7 mouse cellular contexts compared by ENCODE assay signal in genomic region chr13:81657008-81657350, GRCm38 (mm10). TPM values are rescaled to one million over a fixed set of nuclear protein-coding genes. Genes with fewer than 3 reads are reported as not detected.
DNase-seq lines count a peak whose midpoint lies in the region; ATAC-seq and TF ChIP-seq lines count a peak whose summit lies in the region.

No protein-coding gene starts in this region.

- H3K36me3 ChIP-seq in lung, postnatal 0 days (ENCODE audit: insufficient read depth, low read length) = no peaks in the 10 kb centered on the region
- H3K36me3 ChIP-seq in erythroblast, embryonic 14.5 days (ENCODE audit: control insufficient read depth) = peaks cover 26% of the 10 kb centered on the region
- H3K36me3 ChIP-seq in limb, embryonic 12.5 days = peaks cover 8% of the 10 kb centered on the region; the same call in 1 of the 2 replicates
- no peaks in the 10 kb centered on the region for H3K36me3 ChIP-seq in stomach, embryonic 14.5 days (ENCODE audit: control insufficient read depth, insufficient read depth, low read length)

- H3K27me3 ChIP-seq in lung, postnatal 0 days (replicated peaks; ENCODE audit: insufficient read depth, low read length) = no peaks in the 10 kb centered on the region
- H3K27me3 ChIP-seq in erythroblast, embryonic 14.5 days (ENCODE audit: control insufficient read depth) = no peaks in the 10 kb centered on the region
- no peaks in the 10 kb centered on the region for H3K27me3 ChIP-seq in limb, embryonic 12.5 days
- H3K27me3 ChIP-seq in stomach, embryonic 14.5 days (ENCODE audit: control insufficient read depth, insufficient read depth, low read length) = no peaks in the 10 kb centered on the region

- no peak for TF ChIP-seq EP300 in lung, postnatal 0 days (IDR thresholded peaks at IDR 0.05)

- peak overlapping the region; percentile 73 for H3K4me2 ChIP-seq in lung, postnatal 0 days (replicated peaks; ENCODE audit: low read depth, low read length)
- peak overlapping the region; percentile 69 for H3K4me2 ChIP-seq in limb, embryonic 12.5 days
- H3K4me2 ChIP-seq in stomach, embryonic 14.5 days (replicated peaks; ENCODE audit: low read depth, low read length) = peak overlapping the region; percentile 49

- no peaks in the 10 kb centered on the region for H3K9me3 ChIP-seq in lung, postnatal 0 days (ENCODE audit: low read length)
- peaks cover 3% of the 10 kb centered on the region for H3K9me3 ChIP-seq in erythroblast, embryonic 14.5 days (ENCODE audit: control insufficient read depth, low read length)
- H3K9me3 ChIP-seq in limb, embryonic 12.5 days = no peaks in the 10 kb centered on the region
- H3K9me3 ChIP-seq in stomach, embryonic 14.5 days (ENCODE audit: control insufficient read depth, low read depth, low read length) = no peaks in the 10 kb centered on the region

- peak overlapping the region; percentile 81; the same call in 1 of the 2 replicates for H3K9ac ChIP-seq in lung, postnatal 0 days (replicated peaks; ENCODE audit: low read depth)
- H3K9ac ChIP-seq in limb, embryonic 12.5 days (replicated peaks) = peak overlapping the region; percentile 74
- 0 out of 2 replicates have a peak overlapping the region, but pooled peaks have one; percentile 59 for H3K9ac ChIP-seq in stomach, embryonic 14.5 days (replicated peaks; ENCODE audit: low read depth, low read length)

- H3K27ac ChIP-seq in lung, postnatal 0 days (ENCODE audit: low read length) = peak overlapping the region; percentile 92
- peak overlapping the region; percentile 87 for H3K27ac ChIP-seq in limb, embryonic 12.5 days
- peak overlapping the region; percentile 82 for H3K27ac ChIP-seq in stomach, embryonic 14.5 days (ENCODE audit: low read length)

- H3K4me3 ChIP-seq in lung, postnatal 0 days (ENCODE audit: low read depth, low read length) = peak overlapping the region; percentile 86
- H3K4me3 ChIP-seq in erythroblast, embryonic 14.5 days (replicated peaks) = peak overlapping the region; percentile 92
- H3K4me3 ChIP-seq in limb, embryonic 12.5 days (replicated peaks) = peak overlapping the region; percentile 72
- peak overlapping the region; percentile 71 for H3K4me3 ChIP-seq in stomach, embryonic 14.5 days (ENCODE audit: low read depth, low read length)

- no peak for TF ChIP-seq CTCF in lung, postnatal 0 days (IDR thresholded peaks at IDR 0.05)

- no peak for ATAC-seq in lung, postnatal 0 days
- ATAC-seq in limb, embryonic 12.5 days (ENCODE audit: insufficient number of reproducible peaks, insufficient read depth, low FRiP score, low TSS enrichment, low read depth) = no peak
- no peak for ATAC-seq in stomach, embryonic 14.5 days (ENCODE audit: insufficient number of reproducible peaks, insufficient read depth, low FRiP score, low read depth)

- H3K4me1 ChIP-seq in lung, postnatal 0 days (ENCODE audit: insufficient read depth, low read depth, low read length) = peaks cover 2% of the 10 kb centered on the region; the same call in 1 of the 2 replicates
- peaks cover 52% of the 10 kb centered on the region for H3K4me1 ChIP-seq in erythroblast, embryonic 14.5 days (ENCODE audit: control insufficient read depth)
- peaks cover 8% of the 10 kb centered on the region for H3K4me1 ChIP-seq in limb, embryonic 12.5 days (replicated peaks)
- H3K4me1 ChIP-seq in stomach, embryonic 14.5 days (ENCODE audit: control insufficient read depth, insufficient read depth, low read length) = peaks cover 3% of the 10 kb centered on the region; the same call in 1 of the 2 replicates

- 20% methylated on average over 5 of the region's 5 CpGs for WGBS in lung, postnatal 0 days
- 28% methylated on average over 5 of the region's 5 CpGs for WGBS in limb, embryonic 12.5 days
- 17% methylated on average over 5 of the region's 5 CpGs for WGBS in stomach, embryonic 14.5 days

- DNase-seq in lung, postnatal 0 days (ENCODE audit: low spot score) = peak; percentile 7
- no peak for DNase-seq in lung, postnatal 4 days
- DNase-seq in urinary bladder, adult 2 months (ENCODE audit: low spot score) = no peak
- no peak for DNase-seq in gastrocnemius, postnatal 10 days

RNA-seq across cellular contexts. Expression of gene Lysmd3, which starts 0.5 kb away (rescaled TPM):
- 19.3 and 20.0 TPM in 2 replicates for polyA plus RNA-seq in lung, postnatal 0 days (2015; fragmentation: Nextera tagmentation; extraction: Ambion mirVana)
- 0.17 and 0.46 TPM in 2 replicates for polyA plus RNA-seq in erythroblast, embryonic 14.5 days (2012)
- 24.5 and 26.8 TPM in 2 replicates for polyA plus RNA-seq in limb, embryonic 12.5 days (2016; fragmentation: Nextera tagmentation; extraction: Ambion mirVana)
- polyA plus RNA-seq in stomach, embryonic 14.5 days (2014; fragmentation: Nextera tagmentation; extraction: Ambion mirVana) = 30.2 and 30.3 TPM in 2 replicates
- 12.8 and 13.6 TPM in 2 replicates for polyA plus RNA-seq in urinary bladder, adult 2 months (2012; rRNA removed)
- total RNA-seq in gastrocnemius, postnatal 10 days (2021) = 10 to 100 TPM in 1 of 2 experiments, 1 to 10 TPM in 1; 8.4 to 11.0 TPM

RNA-seq across cellular contexts. Expression of gene Adgrv1, which starts 24.0 kb away (rescaled TPM):
- 2.0 and 2.2 TPM in 2 replicates for polyA plus RNA-seq in lung, postnatal 0 days (2015; fragmentation: Nextera tagmentation; extraction: Ambion mirVana)
- polyA plus RNA-seq in erythroblast, embryonic 14.5 days (2012) = under 0.01 TPM in 1 of 2 replicates, not detected in the other
- 0.97 and 1.0 TPM in 2 replicates for polyA plus RNA-seq in limb, embryonic 12.5 days (2016; fragmentation: Nextera tagmentation; extraction: Ambion mirVana)
- 1.9 and 2.8 TPM in 2 replicates for polyA plus RNA-seq in stomach, embryonic 14.5 days (2014; fragmentation: Nextera tagmentation; extraction: Ambion mirVana)
- 0.09 and 0.23 TPM in 2 replicates for polyA plus RNA-seq in urinary bladder, adult 2 months (2012; rRNA removed)
- under 1 TPM; 0.20 to 0.26 TPM for total RNA-seq in gastrocnemius, postnatal 10 days (2021)

RNA-seq across cellular contexts. Expression of gene Polr3g, which starts 53.8 kb away (rescaled TPM):
- polyA plus RNA-seq in lung, postnatal 0 days (2015; fragmentation: Nextera tagmentation; extraction: Ambion mirVana) = 5.1 and 5.2 TPM in 2 replicates
- 0.05 and 0.09 TPM in 2 replicates for polyA plus RNA-seq in erythroblast, embryonic 14.5 days (2012)
- 14.6 and 14.8 TPM in 2 replicates for polyA plus RNA-seq in limb, embryonic 12.5 days (2016; fragmentation: Nextera tagmentation; extraction: Ambion mirVana)
- 13.7 and 15.0 TPM in 2 replicates for polyA plus RNA-seq in stomach, embryonic 14.5 days (2014; fragmentation: Nextera tagmentation; extraction: Ambion mirVana)
- polyA plus RNA-seq in urinary bladder, adult 2 months (2012; rRNA removed) = 8.4 and 8.8 TPM in 2 replicates
- total RNA-seq in gastrocnemius, postnatal 10 days (2021) = 1 to 10 TPM; 1.0 to 1.1 TPM

RNA-seq across cellular contexts. Expression of gene Mblac2, which starts 54.2 kb away (rescaled TPM):
- 5.6 and 6.5 TPM in 2 replicates for polyA plus RNA-seq in lung, postnatal 0 days (2015; fragmentation: Nextera tagmentation; extraction: Ambion mirVana)
- 0.01 TPM in 1 of 2 replicates, not detected in the other for polyA plus RNA-seq in erythroblast, embryonic 14.5 days (2012)
- polyA plus RNA-seq in limb, embryonic 12.5 days (2016; fragmentation: Nextera tagmentation; extraction: Ambion mirVana) = 4.7 and 5.2 TPM in 2 replicates
- polyA plus RNA-seq in stomach, embryonic 14.5 days (2014; fragmentation: Nextera tagmentation; extraction: Ambion mirVana) = 6.3 and 9.3 TPM in 2 replicates
- 5.3 TPM in 2 replicates for polyA plus RNA-seq in urinary bladder, adult 2 months (2012; rRNA removed)
- total RNA-seq in gastrocnemius, postnatal 10 days (2021) = 1 to 10 TPM; 1.7 to 1.8 TPM
